Mouse (Mus musculus) limb, embryonic 12.5 days (tissue): ENCODE results near the gene Lpp. TPM values are rescaled to one million over a fixed set of nuclear protein-coding genes. Genes with fewer than 3 reads are reported as not detected.

ENCODE experiments used
- ATAC-seq: fragments of 200-750 bp; cut with Nextera tagmentation; 2 replicates; pipeline ENCODE4 v1.8.0; 2017; ENCODE audit warnings: low read depth, moderate TSS enrichment; ENCODE audit not compliant: insufficient number of reproducible peaks, insufficient read depth, low FRiP score, low TSS enrichment
- H3K27ac ChIP-seq: fragments of 300-500 bp; sonication (generic); 2 replicates; pipeline ENCODE4 v1.5.1; 2016; ENCODE audit warnings: mild to moderate bottlenecking, moderate library complexity
- H3K27me3 ChIP-seq: fragments of 300-500 bp; sonication (generic); 2 replicates; pipeline ENCODE4 v1.6.1; 2016; ENCODE audit warnings: mild to moderate bottlenecking, moderate library complexity
- H3K36me3 ChIP-seq: fragments of 300-500 bp; sonication (generic); 2 replicates; pipeline ENCODE4 v1.6.1; 2016; ENCODE audit warnings: mild to moderate bottlenecking, moderate library complexity
- H3K4me1 ChIP-seq: fragments of 300-500 bp; sonication (generic); replicated peaks from 2 replicates; pipeline ENCODE4 v1.6.1; 2016
- H3K4me2 ChIP-seq: fragments of 300-500 bp; sonication (generic); 2 replicates; pipeline ENCODE4 v1.6.1; 2016; ENCODE audit warnings: mild to moderate bottlenecking, moderate library complexity
- H3K4me3 ChIP-seq: fragments of 300-500 bp; sonication (generic); replicated peaks from 2 replicates; pipeline ENCODE4 v1.5.1; 2016; ENCODE audit warnings: mild to moderate bottlenecking
- H3K9ac ChIP-seq: fragments of 300-500 bp; sonication (generic); replicated peaks from 2 replicates; pipeline ENCODE4 v1.6.1; 2016; ENCODE audit warnings: mild to moderate bottlenecking, moderate library complexity
- H3K9me3 ChIP-seq: fragments of 300-500 bp; sonication (generic); 2 replicates; pipeline ENCODE4 v1.6.1; 2016; ENCODE audit warnings: mild to moderate bottlenecking, moderate library complexity
- WGBS: fragments of 180-500 bp; shearing (Covaris S2); methylation state at CpG from one replicate; pipeline ENCODE4 v1.1.7; 2016; 5-methylcytosine and 5-hydroxymethylcytosine counted together
- polyA plus RNA-seq: library from polyadenylated mRNA; unstranded; fragments of >200 nt; fragmentation: Nextera tagmentation; extraction: Ambion mirVana; gene quantifications from 2 replicates; pipeline ENCODE4 v1.2.1, GENCODE M21; 2016

Gene Lpp
- polyA plus RNA-seq, 1 experiment from 2014 or later, result 39.4 TPM

DNA sequence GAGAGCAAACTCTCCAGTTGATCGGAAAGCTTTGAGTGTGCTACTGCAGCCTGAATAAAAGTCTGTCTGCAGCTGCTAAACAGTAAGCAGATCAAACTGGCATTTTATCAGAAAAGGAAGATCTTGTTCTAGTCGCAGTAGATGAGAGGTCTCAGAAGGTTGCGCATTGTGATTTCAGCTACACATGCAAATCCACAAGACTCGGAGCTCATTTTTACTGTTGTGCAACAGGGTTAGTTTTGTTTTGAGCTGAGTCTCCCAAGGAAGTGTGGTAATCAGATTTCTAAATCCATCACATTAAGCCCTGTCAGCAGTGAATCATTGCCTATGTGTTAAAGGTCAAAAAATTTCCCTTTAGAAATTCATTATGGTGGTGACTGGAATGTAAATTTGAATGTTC is 540.4 kb downstream of the Lpp start:
- H3K27me3 ChIP-seq, result no peaks in the 10 kb centered on the region
- H3K27ac ChIP-seq, result no peak overlapping the region

DNA sequence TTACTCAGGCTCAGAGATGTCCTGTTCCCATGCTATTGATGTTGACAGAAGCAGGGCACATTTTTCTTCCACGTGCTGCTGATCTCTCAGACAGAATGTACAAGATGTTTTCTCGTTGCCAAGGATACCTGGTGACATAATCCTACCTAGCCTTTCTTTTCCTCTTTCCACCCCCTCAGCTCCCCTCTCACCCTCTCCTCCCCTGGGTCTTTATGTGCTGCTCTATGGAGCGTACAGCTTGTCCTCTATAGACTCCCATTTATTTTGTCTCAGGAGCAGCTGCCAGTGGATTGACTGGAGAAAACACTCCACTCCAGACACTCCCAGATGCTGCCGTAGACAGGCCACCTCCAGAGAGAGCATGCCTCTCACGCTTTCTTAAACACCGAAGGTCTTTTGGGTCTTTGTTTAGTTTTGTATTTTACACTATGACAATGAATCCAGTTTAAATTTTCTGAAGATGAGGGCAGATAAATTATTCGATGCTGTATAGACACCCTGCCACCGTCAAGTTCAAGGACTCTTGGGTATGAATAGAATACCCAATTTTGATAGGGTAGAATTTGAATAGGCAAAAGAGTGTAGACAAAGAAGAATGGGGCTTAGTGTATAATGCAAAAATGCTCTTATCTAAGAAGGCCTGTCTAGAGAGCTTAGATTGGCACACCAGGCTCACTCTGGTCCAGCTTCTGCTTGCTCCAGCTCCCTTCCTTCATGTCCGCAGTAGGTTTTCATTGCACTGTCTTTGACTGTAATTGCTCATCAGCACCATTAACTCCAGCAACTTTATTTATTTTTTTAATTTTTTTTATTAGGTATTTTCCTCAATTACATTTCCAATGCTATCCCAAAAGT is 548.2 kb downstream of the Lpp start:
- Histone ChIP-seq H3K9ac (no peak overlapping the region), H3K36me3 (no peaks in the 10 kb centered on the region), H3K9me3 (no peaks in the 10 kb centered on the region), H3K4me1 (peaks cover 16% of the 10 kb centered on the region), H3K4me3 (no peak overlapping the region), H3K27ac (no peak overlapping the region), H3K4me2 (no peak overlapping the region), H3K27me3 (no peaks in the 10 kb centered on the region)
- no peak for ATAC-seq
- WGBS, result 84% methylated on average over 9 of the region's 9 CpGs

More for the DNA sequence above, 540.4 kb downstream of the Lpp start:
- Histone ChIP-seq H3K4me1 (no peaks in the 10 kb centered on the region), H3K4me3 (no peak overlapping the region), H3K9ac (no peak overlapping the region), H3K9me3 (no peaks in the 10 kb centered on the region), H3K4me2 (no peak overlapping the region), H3K36me3 (no peaks in the 10 kb centered on the region)
- WGBS, result 84% methylated on average over 4 of the region's 4 CpGs
- no peak for ATAC-seq

DNA sequence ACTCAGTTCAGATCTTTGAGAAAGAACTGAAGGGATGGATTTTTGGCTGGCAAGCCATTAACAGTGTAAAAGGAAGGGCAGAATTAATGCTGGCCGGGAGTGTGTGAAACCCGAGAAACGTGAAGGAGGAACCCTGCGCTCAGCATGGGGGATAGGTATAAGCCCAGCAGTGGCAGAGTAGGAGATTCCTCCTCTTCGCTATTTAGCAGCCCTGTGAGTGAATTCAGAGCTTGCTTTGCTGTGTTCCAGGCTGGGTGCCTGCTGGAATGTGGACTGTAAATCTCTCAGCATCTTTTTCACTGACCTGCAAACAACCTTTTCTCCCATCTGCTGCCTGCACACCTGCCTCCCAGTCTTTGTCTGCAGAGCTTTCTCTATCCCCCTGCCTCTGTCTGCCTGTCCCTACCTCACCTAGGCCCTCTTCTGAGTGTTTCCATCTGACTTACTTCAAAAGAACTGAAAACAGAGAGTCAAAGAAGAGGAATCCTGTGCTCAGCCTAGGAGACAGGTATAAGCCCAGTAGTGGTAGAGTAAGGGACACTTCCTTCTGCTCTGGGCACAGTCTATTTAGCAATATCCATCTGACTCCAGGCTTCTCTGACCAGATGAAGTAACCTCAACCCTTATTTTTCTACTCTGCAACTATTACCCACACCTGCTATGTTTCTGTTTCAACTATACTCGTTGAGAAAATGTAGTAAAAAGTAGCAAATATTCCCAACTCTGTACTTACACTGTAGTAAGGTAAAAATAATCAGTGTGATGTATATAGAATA is 550.4 kb downstream of the Lpp start:
- Histone ChIP-seq H3K4me1 (peaks cover 16% of the 10 kb centered on the region), H3K27ac (no peak overlapping the region; the same call in 1 of the 2 replicates), H3K9me3 (no peaks in the 10 kb centered on the region), H3K9ac (no peak overlapping the region), H3K27me3 (no peaks in the 10 kb centered on the region), H3K4me2 (no peak overlapping the region), H3K4me3 (no peak overlapping the region), H3K36me3 (no peaks in the 10 kb centered on the region)
- peak; percentile 68; the same call in 1 of the 2 replicates for ATAC-seq
- WGBS, result 17% methylated on average over 6 of the region's 6 CpGs

DNA sequence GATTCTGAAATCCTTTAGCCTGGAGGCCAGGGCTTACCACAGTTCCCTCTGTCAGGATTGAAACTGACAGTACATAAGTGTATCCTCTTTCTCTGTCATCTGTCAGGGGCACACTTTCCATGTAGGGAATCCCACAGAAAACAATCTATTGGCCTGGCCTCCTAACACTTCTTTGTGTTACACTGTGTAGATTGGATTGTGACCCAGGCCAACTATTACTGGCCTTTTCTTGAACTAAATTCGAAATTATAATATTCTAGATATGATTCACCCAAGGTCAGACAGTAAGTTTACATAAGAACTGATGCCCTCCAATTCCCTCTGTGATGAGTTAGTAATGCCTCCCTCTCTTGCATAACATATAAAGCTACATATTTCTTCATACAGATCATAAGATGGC is 553.0 kb downstream of the Lpp start:
- no peaks in the 10 kb centered on the region for H3K36me3 ChIP-seq
- ATAC-seq, result no peak
- 76% methylated on average over 1 of the region's 1 CpGs for WGBS
- H3K27me3 ChIP-seq, result no peaks in the 10 kb centered on the region
- H3K9ac ChIP-seq, result no peak overlapping the region
- H3K9me3 ChIP-seq, result no peaks in the 10 kb centered on the region
- no peak overlapping the region for H3K27ac ChIP-seq
- H3K4me2 ChIP-seq, result no peak overlapping the region
- H3K4me3 ChIP-seq, result no peak overlapping the region
- peaks cover 16% of the 10 kb centered on the region for H3K4me1 ChIP-seq

DNA sequence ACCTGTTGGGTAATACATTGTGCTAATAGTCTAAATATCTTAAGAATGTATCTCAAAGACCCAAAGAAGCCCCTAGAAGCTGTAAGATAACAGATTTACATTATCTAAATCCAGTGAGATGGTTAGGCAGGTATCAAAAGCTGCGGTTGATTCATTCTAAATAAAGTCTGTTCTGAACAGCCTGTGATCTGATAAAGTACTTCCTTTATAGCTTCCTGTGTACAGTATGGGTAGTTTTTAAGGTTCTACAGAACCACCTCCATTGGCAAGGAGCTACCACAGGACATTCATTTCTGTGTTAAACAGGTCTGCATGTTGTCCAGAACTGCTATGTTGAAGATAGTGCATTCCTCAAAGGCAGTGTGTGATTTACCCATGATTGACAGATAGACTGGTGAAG is 554.2 kb downstream of the Lpp start:
- ATAC-seq, result no peak
- Histone ChIP-seq H3K36me3 (no peaks in the 10 kb centered on the region), H3K4me2 (no peak overlapping the region), H3K27me3 (no peaks in the 10 kb centered on the region), H3K4me3 (no peak overlapping the region), H3K27ac (no peak overlapping the region), H3K9me3 (no peaks in the 10 kb centered on the region), H3K4me1 (peaks cover 15% of the 10 kb centered on the region), H3K9ac (no peak overlapping the region)
- WGBS, result 94% methylated on average over 1 of the region's 1 CpGs

DNA sequence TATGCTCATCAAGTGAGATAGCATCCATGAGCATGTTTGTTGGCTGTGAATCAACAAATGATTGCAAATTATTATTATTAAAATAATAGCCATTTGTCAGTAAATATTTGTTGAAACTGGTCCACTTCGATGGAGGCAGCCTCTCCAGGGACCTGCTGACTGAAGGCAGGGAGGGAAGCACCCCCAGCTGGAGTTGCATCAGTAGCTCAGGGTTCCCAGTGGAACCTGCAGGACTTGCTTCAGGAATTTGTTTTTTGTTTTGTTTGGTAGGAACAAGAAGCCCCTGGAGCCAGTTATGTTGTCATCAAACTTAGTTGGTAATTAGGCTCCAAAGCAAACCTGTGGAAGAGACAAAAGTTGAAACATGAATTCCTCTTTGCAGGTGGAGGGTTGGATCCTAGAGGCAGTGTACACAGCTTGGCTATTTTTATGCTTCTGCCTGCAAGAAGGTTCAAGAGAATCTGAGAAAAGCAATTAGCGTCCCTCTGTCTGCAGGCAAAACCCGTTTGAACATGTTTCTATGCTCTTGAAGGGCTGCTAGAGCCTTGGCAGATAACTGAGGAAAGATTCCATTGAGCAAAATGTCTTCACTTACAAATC is 554.9 kb downstream of the Lpp start:
- Histone ChIP-seq H3K36me3 (no peaks in the 10 kb centered on the region), H3K9me3 (no peaks in the 10 kb centered on the region), H3K27ac (no peak overlapping the region), H3K27me3 (no peaks in the 10 kb centered on the region), H3K4me3 (no peak overlapping the region), H3K9ac (no peak overlapping the region), H3K4me1 (peaks cover 10% of the 10 kb centered on the region), H3K4me2 (no peak overlapping the region)
- WGBS, result 57% methylated on average over 3 of the region's 3 CpGs
- ATAC-seq, result no peak

DNA sequence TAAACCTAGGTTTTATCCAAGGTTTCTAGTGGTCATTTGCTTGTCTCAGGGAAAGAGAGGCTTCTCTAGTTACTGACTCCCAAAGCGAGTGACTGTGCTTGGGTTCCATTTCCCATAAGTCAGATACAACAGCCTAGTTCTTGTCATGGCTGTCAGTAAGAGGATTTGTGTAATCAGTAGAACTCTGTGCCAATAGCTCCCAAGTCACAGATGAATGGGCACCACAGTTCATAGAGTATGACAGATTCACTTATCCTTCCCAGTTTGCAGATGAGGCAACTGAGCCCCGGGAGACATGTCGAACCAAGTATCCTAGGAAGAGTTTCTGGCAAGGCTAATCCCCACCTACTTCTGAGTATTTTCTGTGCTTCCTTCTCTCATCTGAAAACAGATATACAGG is 556.0 kb downstream of the Lpp start:
- Histone ChIP-seq H3K9me3 (no peaks in the 10 kb centered on the region), H3K9ac (no peak overlapping the region), H3K4me2 (no peak overlapping the region), H3K27ac (no peak overlapping the region), H3K4me1 (0 out of 2 replicates have a peak, but pooled peaks cover 4% of the 10 kb centered on the region), H3K27me3 (no peaks in the 10 kb centered on the region), H3K4me3 (no peak overlapping the region), H3K36me3 (no peaks in the 10 kb centered on the region)
- WGBS, result 90% methylated on average over 3 of the region's 3 CpGs
- ATAC-seq, result no peak

DNA sequence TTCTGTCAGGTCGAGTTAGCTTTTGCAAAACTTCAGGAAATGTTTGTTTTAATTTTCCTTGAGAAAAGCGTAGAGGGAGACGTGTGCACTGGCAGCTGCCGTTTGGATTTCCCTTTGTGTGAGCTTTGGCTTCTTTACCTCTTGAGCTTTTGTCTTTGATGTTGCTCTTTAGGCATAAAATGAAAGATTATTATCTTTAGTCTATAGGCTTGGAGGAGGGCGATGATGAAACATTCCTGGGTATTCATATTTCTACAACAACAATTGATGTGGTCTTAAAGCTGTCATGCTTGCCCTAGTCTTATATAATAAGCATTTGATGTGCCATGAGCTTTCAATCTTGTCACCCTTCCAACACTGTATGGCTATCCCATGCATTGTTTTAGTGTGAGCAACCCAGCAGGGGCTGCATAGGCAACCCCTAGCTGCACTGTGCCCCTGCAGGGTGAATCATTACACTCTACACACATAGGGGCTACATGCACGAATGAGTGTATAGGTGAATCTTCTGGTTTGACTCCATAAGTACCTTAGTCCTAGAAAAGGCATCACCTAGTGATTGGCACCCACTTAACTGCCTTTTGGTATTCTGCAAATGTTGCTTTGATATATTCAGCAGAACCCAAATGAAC is 556.9 kb downstream of the Lpp start:
- H3K4me2 ChIP-seq, result no peak overlapping the region
- no peak overlapping the region for H3K4me3 ChIP-seq
- WGBS, result 62% methylated on average over 6 of the region's 6 CpGs
- H3K36me3 ChIP-seq, result no peaks in the 10 kb centered on the region
- no peaks in the 10 kb centered on the region for H3K27me3 ChIP-seq
- H3K4me1 ChIP-seq, result 0 out of 2 replicates have a peak, but pooled peaks cover 4% of the 10 kb centered on the region
- H3K9me3 ChIP-seq, result no peaks in the 10 kb centered on the region
- no peak overlapping the region for H3K27ac ChIP-seq
- ATAC-seq, result no peak
- no peak overlapping the region for H3K9ac ChIP-seq

DNA sequence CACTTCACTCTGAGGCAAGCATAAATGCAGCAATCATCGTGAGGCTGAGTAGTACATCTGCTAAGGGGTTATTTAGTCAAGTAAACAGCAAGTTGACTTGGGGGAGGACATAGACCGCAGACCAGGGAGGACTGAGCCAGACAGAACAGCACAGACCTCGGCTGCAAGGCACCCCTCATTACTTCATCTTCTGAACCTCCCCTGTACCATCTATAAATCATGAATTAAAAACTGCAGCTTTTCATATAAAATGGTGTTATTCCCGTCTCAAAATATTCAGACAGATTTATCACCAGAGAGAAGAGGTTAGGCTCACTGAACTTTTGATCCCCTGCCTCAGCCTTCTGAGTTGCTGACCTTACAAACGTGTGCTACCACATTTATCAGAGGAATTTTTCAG is 558.6 kb downstream of the Lpp start:
- WGBS, result 43% methylated on average over 5 of the region's 5 CpGs
- peaks cover 6% of the 10 kb centered on the region; the same call in 1 of the 2 replicates for H3K9me3 ChIP-seq
- H3K27ac ChIP-seq, result no peak overlapping the region
- H3K4me1 ChIP-seq, result 0 out of 2 replicates have a peak, but pooled peaks cover 4% of the 10 kb centered on the region
- no peak overlapping the region for H3K9ac ChIP-seq
- no peak for ATAC-seq
- no peaks in the 10 kb centered on the region for H3K27me3 ChIP-seq
- no peak overlapping the region for H3K4me3 ChIP-seq
- peaks cover 5% of the 10 kb centered on the region; the same call in 1 of the 2 replicates for H3K36me3 ChIP-seq
- H3K4me2 ChIP-seq, result no peak overlapping the region

DNA sequence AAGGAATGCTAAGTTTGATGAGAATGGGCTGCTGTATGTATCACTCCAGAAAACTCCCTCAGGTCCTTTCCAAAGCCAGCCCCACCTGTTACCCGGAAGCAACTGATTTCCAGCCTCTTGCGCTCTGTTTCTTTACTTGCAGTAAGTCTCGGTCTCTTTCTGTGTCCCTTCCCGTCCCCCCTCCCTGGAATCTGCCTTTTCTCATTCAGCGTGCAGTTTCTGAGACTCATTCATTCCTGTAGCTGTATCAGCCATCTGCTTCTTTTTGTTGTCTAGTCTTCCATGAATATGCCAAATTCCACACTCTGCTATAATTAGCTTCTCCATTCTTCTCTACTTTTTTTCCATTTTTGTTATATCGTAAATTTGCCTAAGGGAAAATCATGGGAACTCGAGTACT is 561.7 kb downstream of the Lpp start:
- no peak overlapping the region for H3K4me2 ChIP-seq

DNA sequence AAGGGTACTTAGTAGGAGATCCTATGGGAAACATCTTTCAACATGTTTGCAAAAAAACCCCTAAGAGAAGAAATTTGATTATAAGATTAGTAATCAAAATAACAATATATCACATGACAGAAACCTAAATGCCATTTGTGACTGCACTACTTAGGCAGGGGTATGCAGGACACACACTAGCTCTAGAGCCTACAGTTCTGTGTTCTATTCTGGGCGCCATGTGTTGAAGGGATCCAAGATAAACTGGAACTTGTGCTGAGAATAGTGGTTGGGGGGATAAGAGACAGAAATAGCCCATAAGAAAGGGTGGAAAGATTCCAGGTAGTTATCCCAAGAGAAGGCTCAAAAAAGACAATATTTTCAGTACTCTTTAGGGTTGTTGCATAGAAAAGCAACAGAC is 565.4 kb downstream of the Lpp start:
- no peak for ATAC-seq
- Histone ChIP-seq H3K4me2 (no peak overlapping the region), H3K4me1 (no peaks in the 10 kb centered on the region), H3K9me3 (peaks cover 6% of the 10 kb centered on the region; the same call in 1 of the 2 replicates), H3K36me3 (peaks cover 5% of the 10 kb centered on the region; the same call in 1 of the 2 replicates), H3K27ac (no peak overlapping the region), H3K27me3 (no peaks in the 10 kb centered on the region), H3K4me3 (no peak overlapping the region), H3K9ac (no peak overlapping the region)
- 94% methylated on average over 1 of the region's 1 CpGs for WGBS

More for the DNA sequence above, 561.7 kb downstream of the Lpp start:
- H3K27me3 ChIP-seq, result no peaks in the 10 kb centered on the region
- H3K9ac ChIP-seq, result no peak overlapping the region
- no peaks in the 10 kb centered on the region for H3K4me1 ChIP-seq
- H3K9me3 ChIP-seq, result peaks cover 6% of the 10 kb centered on the region; the same call in 1 of the 2 replicates
- ATAC-seq, result no peak
- whole genome bisulfite sequencing, result 87% methylated on average over 7 of the region's 7 CpGs
- H3K4me3 ChIP-seq, result no peak overlapping the region
- no peak overlapping the region for H3K27ac ChIP-seq
- H3K36me3 ChIP-seq, result peaks cover 5% of the 10 kb centered on the region; the same call in 1 of the 2 replicates
